Mouse (Mus musculus) kidney, postnatal 0 days (tissue): ENCODE results near the gene Elf4. TPM values are rescaled to one million over a fixed set of nuclear protein-coding genes. Genes with fewer than 3 reads are reported as not detected.
A peak's percentile ranks its signal among the peaks of the same experiment; 100 is the strongest.

Experiments
- ATAC-seq: fragments of 200-750 bp; cut with Nextera tagmentation; replicated peaks from 2 replicates; pipeline ENCODE4 v1.8.0; 2017; ENCODE audit warnings: low read depth, moderate number of reproducible peaks, moderate TSS enrichment, moderate library complexity; ENCODE audit not compliant: low FRiP score
- DNase-seq: peaks from one replicate; pipeline ENCODE4 v3.0.0-alpha.2; 2016; ENCODE audit warnings: low spot score
- H3K27ac ChIP-seq: fragments of 300-500 bp; sonication (generic); 2 replicates; pipeline ENCODE4 v1.5.1; 2014; ENCODE audit warnings: mild to moderate bottlenecking
- H3K27me3 ChIP-seq: fragments of 300-500 bp; sonication (generic); 2 replicates; pipeline ENCODE4 v1.6.1; 2014; ENCODE audit warnings: low read length, mixed read lengths; ENCODE audit not compliant: insufficient read depth
- H3K36me3 ChIP-seq: fragments of 300-500 bp; sonication (generic); 2 replicates; pipeline ENCODE4 v1.6.1; 2014; ENCODE audit warnings: low read length, mixed read lengths; ENCODE audit not compliant: insufficient read depth
- H3K4me1 ChIP-seq: fragments of 300-500 bp; sonication (generic); replicated peaks from 2 replicates; pipeline ENCODE4 v1.6.1; 2014; ENCODE audit warnings: antibody characterized with exemption, low read length, mixed read lengths; ENCODE audit not compliant: insufficient read depth
- H3K4me2 ChIP-seq: fragments of 300-500 bp; sonication (generic); 2 replicates; pipeline ENCODE4 v1.6.1; 2014; ENCODE audit warnings: mild to moderate bottlenecking, low read length, moderate library complexity, mixed read lengths
- H3K4me3 ChIP-seq: fragments of 300-500 bp; sonication (generic); replicated peaks from 2 replicates; pipeline ENCODE4 v1.5.1; 2014; ENCODE audit warnings: low read depth, low read length
- H3K9ac ChIP-seq: fragments of 300-500 bp; sonication (generic); 2 replicates; pipeline ENCODE4 v1.6.1; 2014; ENCODE audit warnings: low read depth, low read length
- H3K9me3 ChIP-seq: fragments of 300-500 bp; sonication (generic); replicated peaks from 2 replicates; pipeline ENCODE4 v1.6.1; 2016; ENCODE audit warnings: low read length, inconsistent platforms, mixed read lengths
- CTCF ChIP-seq: IDR thresholded peaks from 2 replicates; pipeline ENCODE4 v1.5.1; 2016; ENCODE audit warnings: antibody characterized with exemption, low read depth, mild to moderate bottlenecking, moderate library complexity
- WGBS: fragments of 180-500 bp; shearing (Covaris S2); extraction: QIAGEN DNeasy Blood & Tissue Kit; methylation state at CpG from one replicate; pipeline ENCODE4 v1.1.7; 2014; 5-methylcytosine and 5-hydroxymethylcytosine counted together
- polyA plus RNA-seq: library from polyadenylated mRNA; unstranded; fragments of >200 nt; fragmentation: Nextera tagmentation; extraction: Ambion mirVana; gene quantifications from 2 replicates; pipeline ENCODE4 v1.2.1, GENCODE M21; 2015

Elf4 gene
- polyA plus RNA-seq, 1 experiment from 2014 or later, result 2.4 TPM

DNA sequence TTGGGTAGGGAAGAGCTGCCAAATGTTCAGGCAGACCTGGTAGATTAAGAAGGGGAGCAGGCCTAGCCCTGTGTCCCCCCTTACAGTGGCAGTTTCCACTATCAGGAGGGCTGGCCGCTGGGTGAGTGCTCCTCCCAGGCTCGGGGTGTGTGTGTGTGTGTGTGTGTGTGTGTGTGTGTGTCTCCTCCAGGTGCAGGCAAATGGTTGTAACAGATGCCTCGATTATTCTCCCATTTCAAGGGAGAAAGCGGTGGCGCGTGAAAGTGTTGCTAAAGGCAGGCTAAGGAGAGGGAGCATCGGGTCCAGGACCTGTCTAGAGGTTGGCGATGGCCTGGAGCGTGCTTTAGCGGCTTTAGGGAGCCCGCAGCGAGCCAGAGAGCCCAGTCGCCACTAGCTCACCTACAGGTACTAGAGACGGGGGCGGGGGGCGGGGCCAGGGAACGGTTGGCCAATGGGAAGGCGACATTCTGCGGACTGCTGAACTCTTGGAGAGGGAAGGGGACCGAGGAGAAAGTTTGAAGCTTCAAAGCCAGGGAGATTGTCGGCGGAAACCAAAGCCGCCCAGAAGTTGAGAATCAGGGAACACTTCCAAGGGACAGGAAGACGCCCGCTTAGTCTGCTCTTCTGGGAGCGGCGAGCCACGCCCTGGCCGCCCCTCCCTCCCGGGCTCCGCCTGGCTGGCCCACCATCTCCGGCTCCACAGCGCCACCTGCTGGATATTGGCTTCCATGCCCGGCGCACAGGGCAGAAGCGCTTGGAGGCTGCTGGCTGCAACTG lies 53.1 kb downstream of the Elf4 start:
- DNase-seq, result peak; percentile 72
- H3K27ac ChIP-seq, result peak overlapping the region; percentile 31; the same call in 1 of the 2 replicates
- H3K36me3 ChIP-seq, result no peaks in the 10 kb centered on the region
- H3K27me3 ChIP-seq, result no peaks in the 10 kb centered on the region
- H3K9me3 ChIP-seq, result no peaks in the 10 kb centered on the region
- WGBS, result 16% methylated on average over 36 of the region's 36 CpGs
- ATAC-seq, result peak; percentile 89
- H3K9ac ChIP-seq, result 0 out of 2 replicates have a peak overlapping the region, but pooled peaks have one; percentile 13
- peak overlapping the region; percentile 39 for H3K4me3 ChIP-seq
- peak; percentile 90 for TF ChIP-seq CTCF
- no peaks in the 10 kb centered on the region for H3K4me1 ChIP-seq
- H3K4me2 ChIP-seq, result peak overlapping the region; percentile 53

DNA sequence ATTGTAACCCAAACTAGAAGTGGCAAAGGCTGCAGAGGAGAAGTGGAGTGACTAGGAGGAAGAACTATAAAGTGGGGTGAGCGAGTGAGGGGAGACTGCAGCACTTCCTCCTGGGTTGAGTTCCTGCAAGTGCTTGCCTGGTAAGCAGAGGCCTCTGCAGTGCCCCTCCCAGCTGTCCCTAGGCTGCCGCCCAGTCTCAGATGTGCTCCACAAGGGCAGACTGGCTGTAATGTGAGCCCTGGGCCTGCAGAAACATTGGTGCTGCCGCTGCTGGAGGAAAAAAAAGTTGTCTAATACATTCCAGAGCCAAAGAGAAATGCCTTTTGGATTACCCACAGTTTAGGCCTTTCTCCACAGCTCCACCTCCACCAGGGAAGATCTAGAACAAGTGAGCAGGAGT lies 57.8 kb downstream of the Elf4 start:
- Histone ChIP-seq H3K27ac (no peak overlapping the region), H3K36me3 (peaks cover 18% of the 10 kb centered on the region; the same call in 1 of the 2 replicates), H3K4me1 (no peaks in the 10 kb centered on the region), H3K4me2 (no peak overlapping the region), H3K9me3 (no peaks in the 10 kb centered on the region), H3K9ac (no peak overlapping the region), H3K27me3 (no peaks in the 10 kb centered on the region), H3K4me3 (no peak overlapping the region)
- no peak for ATAC-seq
- WGBS, result 44% methylated on average over 3 of the region's 3 CpGs
- peak; percentile 35 for DNase-seq
- no peak for TF ChIP-seq CTCF

- WGBS, result 85% methylated on average over 4 of the region's 4 CpGs
- peaks cover 24% of the 10 kb centered on the region; the same call in 1 of the 2 replicates for H3K36me3 ChIP-seq
- no peak overlapping the region for H3K27ac ChIP-seq
These were observed 62.9 kb downstream of the Elf4 start for GRCm38 (mm10) chrX:48399994-48400393.

GRCm38 (mm10) chrX:48389380-48389779 lies 73.6 kb downstream of the Elf4 start:
- DNase-seq (no peak), ATAC-seq (no peak)
- Histone ChIP-seq H3K27me3 (no peaks in the 10 kb centered on the region), H3K9me3 (no peaks in the 10 kb centered on the region), H3K9ac (no peak overlapping the region), H3K4me2 (no peak overlapping the region), H3K36me3 (peaks cover 28% of the 10 kb centered on the region; the same call in 1 of the 2 replicates), H3K4me1 (no peaks in the 10 kb centered on the region), H3K4me3 (no peak overlapping the region), H3K27ac (no peak overlapping the region)
- WGBS, result 92% methylated on average over 6 of the region's 6 CpGs
- TF ChIP-seq CTCF, result no peak

More at GRCm38 (mm10) chrX:48399994-48400393, 62.9 kb downstream of the Elf4 start:
- Histone ChIP-seq H3K4me1 (no peaks in the 10 kb centered on the region), H3K27me3 (no peaks in the 10 kb centered on the region), H3K4me2 (no peak overlapping the region), H3K9ac (no peak overlapping the region), H3K9me3 (no peaks in the 10 kb centered on the region), H3K4me3 (no peak overlapping the region)
- no peak for ATAC-seq
- no peak for DNase-seq
- no peak for TF ChIP-seq CTCF

GRCm38 (mm10) chrX:48385927-48386326 lies 77.0 kb downstream of the Elf4 start:
- H3K36me3 ChIP-seq, result peaks cover 22% of the 10 kb centered on the region; the same call in 1 of the 2 replicates
- WGBS, result 74% methylated on average over 4 of the region's 4 CpGs
- ATAC-seq, result no peak
- no peak for TF ChIP-seq CTCF
- DNase-seq, result no peak
- no peak overlapping the region for H3K27ac ChIP-seq
- H3K9ac ChIP-seq, result no peak overlapping the region
- no peaks in the 10 kb centered on the region for H3K27me3 ChIP-seq
- no peaks in the 10 kb centered on the region for H3K9me3 ChIP-seq
- no peaks in the 10 kb centered on the region for H3K4me1 ChIP-seq
- H3K4me3 ChIP-seq, result no peak overlapping the region
- H3K4me2 ChIP-seq, result no peak overlapping the region

GRCm38 (mm10) chrX:48383643-48384042 lies 79.3 kb downstream of the Elf4 start:
- Histone ChIP-seq H3K4me2 (no peak overlapping the region), H3K9ac (no peak overlapping the region), H3K9me3 (no peaks in the 10 kb centered on the region), H3K4me3 (no peak overlapping the region), H3K27ac (no peak overlapping the region), H3K27me3 (no peaks in the 10 kb centered on the region), H3K36me3 (0 out of 2 replicates have a peak, but pooled peaks cover 16% of the 10 kb centered on the region), H3K4me1 (no peaks in the 10 kb centered on the region)
- 46% methylated on average over 7 of the region's 7 CpGs for WGBS
- ATAC-seq (no peak), DNase-seq (peak; percentile 27)
- TF ChIP-seq CTCF, result peak; percentile 74
